Comparison of ENCODE assay signal across 39 mouse cellular contexts in the genomic region with DNA sequence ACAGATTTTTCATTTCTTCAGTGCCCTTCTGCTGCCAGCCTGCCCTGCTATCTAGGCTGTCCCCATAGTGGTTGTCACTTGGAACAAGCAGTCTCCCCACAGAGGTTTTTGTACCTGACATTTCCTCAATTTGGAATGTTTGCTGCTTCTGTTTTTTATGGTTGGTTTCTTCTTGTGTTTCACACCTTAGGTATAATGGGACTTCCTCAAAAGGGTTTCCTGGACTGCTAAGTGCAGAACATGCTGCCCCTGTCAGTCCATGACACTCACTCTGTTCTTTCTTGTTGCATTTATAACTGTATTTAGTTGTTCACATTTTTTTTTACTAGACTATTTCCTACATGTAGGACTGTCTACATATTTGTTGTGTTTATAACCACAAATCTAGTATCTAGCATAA. TPM values are rescaled to one million over a fixed set of nuclear protein-coding genes. Genes with fewer than 3 reads are reported as not detected.
"Had no signal": no experiment of that assay in that cellular context is flagged by ENCODE, and none has a peak within 500 bp of the region (broad histone marks: within the 10 kb centered on the region; RNA-seq: fewer than 3 reads in every experiment).

No protein-coding gene starts in this region.

- H3K4me2 ChIP-seq: heart, embryonic 12.5 days; hindbrain, embryonic 12.5 days; hindbrain, embryonic 14.5 days; kidney, embryonic 15.5 days; limb, embryonic 12.5 days; liver, embryonic 11.5 days; liver, embryonic 13.5 days had no signal

- H3K4me1 ChIP-seq: heart, embryonic 10.5 days; heart, embryonic 12.5 days; hindbrain, embryonic 10.5 days; hindbrain, embryonic 12.5 days; kidney, embryonic 15.5 days; limb, embryonic 10.5 days; limb, embryonic 12.5 days; liver, embryonic 13.5 days had no signal

- DNase-seq: gastrocnemius, postnatal 14 days; gastrocnemius, postnatal 36 days; heart, adult 18-20 months; heart, postnatal 10 days; heart, postnatal 4 days; kidney, adult 11 months; kidney, adult 2 months; kidney, adult 9 months; kidney, postnatal 25 days; kidney, postnatal 4 days; liver; liver, embryonic 13.5 days had no signal

- H3K27ac ChIP-seq: heart, embryonic 10.5 days; hindbrain, embryonic 10.5 days; hindbrain, embryonic 12.5 days; hindbrain, embryonic 14.5 days; hindbrain, postnatal 0 days; kidney, embryonic 15.5 days; kidney, postnatal 0 days; layer of hippocampus, adult 2 months; left cerebral cortex, adult 2 months; limb, embryonic 10.5 days; limb, embryonic 12.5 days; liver, embryonic 13.5 days had no signal

- H3K9me3 ChIP-seq: heart, embryonic 10.5 days; hindbrain, embryonic 12.5 days; kidney, embryonic 15.5 days; limb, embryonic 10.5 days; limb, embryonic 12.5 days; liver, embryonic 13.5 days had no signal

- ATAC-seq: hindbrain, postnatal 0 days; intestine, embryonic 16.5 days had no signal

- H3K27me3 ChIP-seq: heart, embryonic 12.5 days; hindbrain, embryonic 12.5 days; kidney, embryonic 15.5 days; limb, embryonic 12.5 days; liver, embryonic 13.5 days had no signal

- H3K36me3 ChIP-seq: heart, embryonic 10.5 days; heart, embryonic 12.5 days; hindbrain, embryonic 10.5 days; hindbrain, embryonic 12.5 days; kidney, embryonic 15.5 days; limb, embryonic 10.5 days; limb, embryonic 12.5 days; liver, embryonic 13.5 days had no signal

- H3K9ac ChIP-seq: heart, embryonic 12.5 days; hindbrain, embryonic 12.5 days; hindbrain, embryonic 14.5 days; kidney, embryonic 15.5 days; limb, embryonic 12.5 days; liver, embryonic 13.5 days had no signal

- H3K4me3 ChIP-seq: heart, embryonic 10.5 days; heart, embryonic 12.5 days; hindbrain, embryonic 10.5 days; hindbrain, embryonic 12.5 days; kidney, embryonic 15.5 days; layer of hippocampus, adult 2 months; left cerebral cortex, adult 2 months; limb, embryonic 10.5 days; limb, embryonic 12.5 days; liver, embryonic 13.5 days had no signal

RNA-seq across cellular contexts. Expression of a gene that starts 5.4 kb away (rescaled TPM):
- total RNA-seq: gastrocnemius, adult 18-20 months; gastrocnemius, adult 8-10 months; gastrocnemius, postnatal 14 days; gastrocnemius, postnatal 36 days; heart, adult 18-20 months; heart, adult 8-10 months; heart, postnatal 10 days; heart, postnatal 25 days; heart, postnatal 4 days; hindbrain, postnatal 0 days; layer of hippocampus, adult 2 months; layer of hippocampus, postnatal 10 days; layer of hippocampus, postnatal 25 days; left cerebral cortex, adult 2 months; left cerebral cortex, postnatal 14 days; left cerebral cortex, postnatal 36 days had no signal
- polyA plus RNA-seq: gonadal fat pad, adult 2 months; heart, embryonic 10.5 days; heart, embryonic 12.5 days; heart, embryonic 14.5 days; heart, embryonic 16.5 days; hindbrain, embryonic 10.5 days; hindbrain, embryonic 12.5 days; hindbrain, embryonic 14.5 days; hindbrain, postnatal 0 days; intestine, embryonic 14.5 days; intestine, embryonic 16.5 days; kidney, adult 2 months; kidney, embryonic 15.5 days; kidney, postnatal 0 days; limb, embryonic 10.5 days; limb, embryonic 12.5 days; liver, embryonic 11.5 days; liver, embryonic 13.5 days had no signal

RNA-seq across cellular contexts. Expression of a gene that starts 19.1 kb away (rescaled TPM):
- total RNA-seq: gastrocnemius, adult 18-20 months; gastrocnemius, adult 8-10 months; gastrocnemius, postnatal 14 days; gastrocnemius, postnatal 36 days; heart, adult 18-20 months; heart, adult 8-10 months; heart, postnatal 10 days; heart, postnatal 25 days; heart, postnatal 4 days; hindbrain, postnatal 0 days; layer of hippocampus, adult 2 months; layer of hippocampus, postnatal 10 days; layer of hippocampus, postnatal 25 days; left cerebral cortex, adult 2 months; left cerebral cortex, postnatal 14 days; left cerebral cortex, postnatal 36 days had no signal
- polyA plus RNA-seq: gonadal fat pad, adult 2 months; heart, embryonic 10.5 days; heart, embryonic 12.5 days; heart, embryonic 14.5 days; heart, embryonic 16.5 days; hindbrain, embryonic 10.5 days; hindbrain, embryonic 12.5 days; hindbrain, embryonic 14.5 days; hindbrain, postnatal 0 days; intestine, embryonic 14.5 days; intestine, embryonic 16.5 days; kidney, adult 2 months; kidney, embryonic 15.5 days; kidney, postnatal 0 days; limb, embryonic 10.5 days; limb, embryonic 12.5 days; limb, embryonic 14.5 days; liver, embryonic 11.5 days; liver, embryonic 13.5 days had no signal

RNA-seq across cellular contexts. Expression of a gene that starts 33.6 kb away (rescaled TPM):
- total RNA-seq: gastrocnemius, adult 18-20 months; gastrocnemius, adult 8-10 months; gastrocnemius, postnatal 14 days; gastrocnemius, postnatal 36 days; heart, adult 18-20 months; heart, adult 8-10 months; heart, postnatal 10 days; heart, postnatal 25 days; heart, postnatal 4 days; hindbrain, postnatal 0 days; layer of hippocampus, adult 2 months; layer of hippocampus, postnatal 10 days; layer of hippocampus, postnatal 25 days; left cerebral cortex, adult 2 months; left cerebral cortex, postnatal 14 days; left cerebral cortex, postnatal 36 days had no signal
- polyA plus RNA-seq: gonadal fat pad, adult 2 months; heart, embryonic 10.5 days; heart, embryonic 12.5 days; heart, embryonic 14.5 days; heart, embryonic 16.5 days; hindbrain, embryonic 10.5 days; hindbrain, embryonic 12.5 days; hindbrain, embryonic 14.5 days; hindbrain, postnatal 0 days; intestine, embryonic 14.5 days; intestine, embryonic 16.5 days; kidney, adult 2 months; kidney, embryonic 15.5 days; kidney, postnatal 0 days; limb, embryonic 10.5 days; limb, embryonic 12.5 days; liver, embryonic 11.5 days; liver, embryonic 13.5 days had no signal

RNA-seq across cellular contexts. Expression of a gene that starts 47.8 kb away (rescaled TPM):
- total RNA-seq: gastrocnemius, adult 18-20 months; gastrocnemius, adult 8-10 months; gastrocnemius, postnatal 14 days; gastrocnemius, postnatal 36 days; heart, adult 18-20 months; heart, adult 8-10 months; heart, postnatal 10 days; heart, postnatal 25 days; heart, postnatal 4 days; hindbrain, postnatal 0 days; layer of hippocampus, adult 2 months; layer of hippocampus, postnatal 10 days; layer of hippocampus, postnatal 25 days; left cerebral cortex, adult 2 months; left cerebral cortex, postnatal 14 days; left cerebral cortex, postnatal 36 days had no signal
- polyA plus RNA-seq: gonadal fat pad, adult 2 months; heart, embryonic 10.5 days; heart, embryonic 12.5 days; heart, embryonic 14.5 days; heart, embryonic 16.5 days; hindbrain, embryonic 10.5 days; hindbrain, embryonic 12.5 days; hindbrain, embryonic 14.5 days; hindbrain, postnatal 0 days; intestine, embryonic 14.5 days; intestine, embryonic 16.5 days; kidney, adult 2 months; kidney, embryonic 15.5 days; kidney, postnatal 0 days; limb, embryonic 10.5 days; limb, embryonic 12.5 days; limb, embryonic 14.5 days; liver, embryonic 11.5 days; liver, embryonic 13.5 days had no signal
